Mouse (Mus musculus) layer of hippocampus, postnatal 25 days (tissue): ENCODE measurements at regions not wholly inside any gene's neighbourhood (a gene's known extent, or its start where the extent isn't known, plus 50 kb on each side); places are given as distances from the start of the nearest gene placed in this dataset.

ENCODE experiments used
- DNase-seq, 2 experiments: peaks; one replicate each; pipeline ENCODE4 v3.0.0; 2022; ENCODE audit warnings: mixed read lengths in 2 of 2, low spot score in 1 of 2; ENCODE audit errors: extremely low spot score in 1 of 2

DNA sequence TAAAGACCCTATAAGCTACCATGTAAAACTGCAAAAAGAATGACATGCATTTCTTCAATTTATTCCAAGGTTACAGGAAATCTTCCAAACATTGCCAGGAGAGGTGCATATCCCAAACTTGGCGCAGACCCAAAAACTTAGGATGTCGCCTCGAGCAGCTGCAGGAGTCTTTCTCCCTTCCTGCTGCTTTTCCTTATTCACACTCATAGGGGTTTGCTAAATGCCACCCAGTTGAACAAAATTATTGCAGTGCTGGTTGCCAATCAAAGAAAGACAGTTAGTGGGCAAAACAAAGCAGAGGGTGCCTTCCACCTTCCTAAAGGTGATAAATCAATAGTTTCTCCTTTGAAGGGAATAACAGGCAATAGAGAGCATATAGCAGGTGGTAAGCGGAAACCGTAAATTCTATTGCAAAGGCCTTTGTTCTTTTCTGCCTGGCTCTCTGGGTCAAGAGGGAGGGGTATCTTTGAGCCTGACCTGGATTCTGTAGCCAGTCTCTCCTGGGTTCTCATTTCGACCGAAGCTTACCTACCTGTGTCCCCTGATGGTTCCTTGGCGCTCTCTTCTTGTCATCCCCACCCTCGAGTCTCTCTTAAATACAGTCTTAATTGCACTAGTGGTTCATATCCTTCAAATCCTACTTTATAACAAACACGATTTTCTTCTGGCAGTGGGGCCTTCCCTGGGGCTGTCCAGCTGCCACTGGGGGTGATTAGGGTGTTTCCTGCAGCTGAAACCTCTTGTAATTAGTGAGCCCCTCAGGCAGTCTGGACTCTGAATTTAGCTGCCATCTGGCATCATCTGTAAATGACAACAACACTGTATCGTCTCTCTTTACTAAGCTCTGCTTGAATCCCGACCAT lies 334.5 kb upstream of the Klf12 start:
- DNase-seq = no peak

- DNase-seq = no peak
Measured at GRCm38 (mm10) chr14:100610017-100610760, 325.7 kb upstream of the Klf12 start.

- no peak for DNase-seq
Measured at GRCm38 (mm10) chr14:100607109-100607508, 322.6 kb upstream of the Klf12 start.

DNA sequence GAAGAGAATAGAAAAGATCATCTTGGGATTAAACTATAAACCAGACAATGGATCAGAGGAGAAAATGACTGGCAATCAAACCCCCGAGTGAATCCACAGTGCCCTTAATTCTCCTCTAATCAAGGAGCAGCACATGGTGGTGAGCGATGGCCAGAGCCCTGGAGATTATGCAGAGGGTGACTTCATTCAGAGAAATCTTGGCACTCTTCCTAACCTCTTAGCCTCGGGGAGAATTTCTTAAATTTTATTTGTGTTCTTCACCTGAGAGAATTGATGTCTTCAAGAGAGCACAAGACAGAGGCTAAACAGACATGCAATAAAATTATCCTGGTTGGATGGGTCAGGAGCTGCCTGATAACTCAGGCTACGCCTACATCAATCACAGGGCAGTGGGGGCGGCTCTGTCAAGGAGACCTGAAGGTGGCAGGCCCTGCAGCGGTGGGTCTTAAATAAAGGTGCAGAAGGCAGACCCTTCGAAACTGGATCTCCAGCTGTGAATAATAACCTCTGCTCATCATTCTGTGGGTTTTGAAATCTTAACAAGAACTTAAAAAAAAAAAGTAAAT lies 316.5 kb upstream of the Klf12 start:
- no peak for DNase-seq

DNA sequence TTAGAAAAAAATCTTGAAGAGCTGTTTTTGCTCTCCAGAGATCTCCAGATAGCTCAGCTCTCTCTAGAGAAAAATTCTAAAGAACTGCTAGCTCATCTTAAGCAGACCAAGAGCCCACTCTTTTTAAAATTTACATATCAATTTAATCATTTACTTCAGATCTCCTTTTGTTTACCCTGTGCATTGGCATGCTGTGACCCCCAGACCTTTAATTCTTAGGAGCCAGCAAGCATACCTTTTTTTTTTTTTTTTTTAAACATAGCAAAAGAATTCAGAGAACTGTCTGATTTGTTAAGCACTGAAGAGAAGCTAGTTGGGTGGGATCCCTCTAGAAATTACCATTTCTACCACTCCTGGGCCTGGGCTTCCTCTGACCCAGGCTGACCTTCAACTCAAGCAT lies 285.5 kb upstream of the Klf12 start:
- no peak for DNase-seq

GRCm38 (mm10) chr14:100561884-100562283 lies 277.4 kb upstream of the Klf12 start:
- DNase-seq = no peak

DNA sequence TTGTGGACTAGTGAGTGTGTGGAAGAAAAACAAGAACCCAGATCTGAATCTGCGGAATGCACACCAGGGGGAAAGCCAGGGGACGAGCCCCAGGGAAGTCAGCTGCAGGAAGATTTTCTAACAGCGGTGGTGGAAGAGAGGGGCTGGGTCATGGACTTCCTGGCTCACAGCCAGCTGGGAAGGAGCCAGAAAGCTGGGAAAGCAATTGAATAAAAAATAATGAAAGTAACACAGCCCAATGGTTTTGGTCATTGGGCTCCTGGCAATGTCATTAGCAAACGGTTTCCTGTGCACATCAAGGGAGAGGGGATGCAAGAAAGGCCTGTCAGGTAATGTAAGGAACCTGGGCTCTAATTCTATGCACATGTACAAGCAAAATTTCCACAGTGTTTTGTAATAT lies 273.9 kb upstream of the Klf12 start:
- DNase-seq = no peak

GRCm38 (mm10) chr14:100552466-100552865 lies 268.0 kb upstream of the Klf12 start:
- DNase-seq = no peak

GRCm38 (mm10) chr14:100550266-100550665 lies 265.8 kb upstream of the Klf12 start:
- no peak for DNase-seq

- no peak for DNase-seq
Measured at GRCm38 (mm10) chr14:100530217-100530616, 245.7 kb upstream of the Klf12 start.

- DNase-seq = no peak
Measured at GRCm38 (mm10) chr14:100529758-100530157, 245.3 kb upstream of the Klf12 start.

DNA sequence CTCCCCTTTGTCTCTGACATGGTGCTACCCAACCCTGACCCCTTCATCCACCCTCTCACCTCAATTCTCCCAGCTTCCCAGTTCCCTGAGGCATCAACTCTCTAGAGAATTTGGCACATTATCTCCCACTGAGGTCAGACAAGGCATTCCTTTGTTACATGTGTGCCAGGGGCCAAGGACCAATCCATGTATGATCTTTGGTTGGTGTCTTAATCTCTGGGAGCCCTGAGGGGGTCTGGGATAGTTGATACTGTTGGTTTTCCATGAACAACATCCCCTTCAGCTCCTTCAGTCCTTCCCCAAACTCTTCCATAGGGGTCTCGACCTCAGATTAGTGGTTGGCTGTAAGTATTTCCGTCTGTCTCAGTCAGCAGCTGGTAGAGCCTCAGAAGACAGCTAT lies 224.9 kb upstream of the Klf12 start:
- DNase-seq = no peak

DNA sequence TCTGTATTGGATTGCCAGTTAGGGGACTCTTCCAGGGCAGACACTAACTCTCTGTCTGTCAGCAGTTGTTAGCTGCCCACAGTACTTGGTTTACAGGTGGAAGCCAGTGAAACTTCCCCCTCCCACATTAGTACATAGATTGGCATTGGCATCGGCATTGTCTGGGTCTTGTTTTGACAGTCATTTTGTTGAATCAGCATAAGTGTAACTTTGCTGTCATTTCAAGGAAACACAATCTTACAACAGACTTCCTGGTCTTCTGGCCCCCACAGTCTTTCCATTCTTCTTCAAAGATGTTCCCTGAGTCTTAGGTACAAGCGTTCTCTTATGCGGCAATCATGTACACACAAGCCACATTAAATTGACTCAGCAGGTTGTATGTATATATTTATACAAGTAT lies 223.6 kb upstream of the Klf12 start:
- no peak for DNase-seq

- no peak for DNase-seq
Measured at GRCm38 (mm10) chr14:100507616-100508015, 223.1 kb upstream of the Klf12 start.

GRCm38 (mm10) chr14:100488837-100489236 lies 204.4 kb upstream of the Klf12 start:
- no peak for DNase-seq

DNA sequence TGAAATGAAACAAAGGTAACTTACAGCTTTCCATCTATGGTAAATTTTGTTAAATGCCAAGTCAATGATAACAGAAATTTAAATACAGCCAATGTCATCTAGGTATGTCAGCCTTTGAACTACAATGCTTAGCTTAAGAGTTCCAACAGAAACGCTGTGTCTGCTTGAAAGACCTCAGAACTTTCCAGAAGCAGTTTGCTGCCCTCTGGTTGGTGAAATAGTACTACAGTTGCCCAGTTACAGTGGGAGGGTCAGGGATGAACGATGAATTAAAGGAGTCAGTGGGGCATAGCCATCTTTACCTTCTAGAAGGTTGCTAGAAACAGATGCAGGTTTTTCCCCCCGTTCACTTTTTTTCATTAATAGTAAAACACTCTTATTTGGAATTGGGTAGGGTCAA lies 201.0 kb upstream of the Klf12 start:
- no peak for DNase-seq

DNA sequence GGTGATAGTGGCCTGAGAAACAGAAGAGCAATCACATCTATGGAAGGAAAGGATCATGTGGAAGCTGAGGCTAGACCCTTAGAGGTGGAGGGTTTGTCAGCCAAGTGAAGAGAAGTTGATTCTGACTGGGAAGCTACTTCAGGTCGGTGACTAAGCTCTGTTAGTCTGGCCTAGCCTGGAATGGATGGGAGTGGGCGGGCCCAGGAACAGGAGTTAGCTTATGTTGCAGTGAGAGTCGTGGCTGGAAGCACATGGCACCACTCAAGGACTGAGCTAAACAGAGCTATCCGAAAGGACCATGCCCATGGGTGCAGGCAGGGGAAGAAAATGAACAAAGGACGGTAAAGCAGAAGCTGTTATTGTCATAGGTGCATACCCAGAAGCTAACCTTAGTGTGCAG lies 199.6 kb upstream of the Klf12 start:
- no peak for DNase-seq

GRCm38 (mm10) chr14:100477595-100478380 lies 193.3 kb upstream of the Klf12 start:
- peak in 1 of 2 experiments; percentile 16 for DNase-seq

- no peak for DNase-seq
Measured at GRCm38 (mm10) chr14:100468311-100468710, 183.8 kb upstream of the Klf12 start.

- no peak for DNase-seq
Measured at GRCm38 (mm10) chr14:100462321-100462720, 177.8 kb upstream of the Klf12 start.
